Mouse (Mus musculus) stomach, embryonic 15.5 days (tissue): ENCODE measurements around the gene Idua. TPM values are rescaled to one million over a fixed set of nuclear protein-coding genes. Genes with fewer than 3 reads are reported as not detected.
"Not testable (repeated sequence)": the region's sequence is repeated elsewhere in the genome, so short reads cannot be mapped to it uniquely, and the experiment has no call there.

Source experiments
- ATAC-seq: fragments of 200-750 bp; cut with Nextera tagmentation; 2 replicates; pipeline ENCODE4 v1.8.0; 2017; ENCODE audit warnings: low read depth, moderate number of reproducible peaks, moderate TSS enrichment; ENCODE audit not compliant: insufficient read depth, low FRiP score
- H3K27ac ChIP-seq: fragments of 300-500 bp; sonication (generic); 2 replicates; pipeline ENCODE4 v1.5.1; 2015; ENCODE audit warnings: mild to moderate bottlenecking, inconsistent platforms
- H3K27me3 ChIP-seq: fragments of 300-500 bp; sonication (generic); replicated peaks from 2 replicates; pipeline ENCODE4 v1.6.1; 2015; ENCODE audit warnings: inconsistent platforms
- H3K36me3 ChIP-seq: fragments of 300-500 bp; sonication (generic); 2 replicates; pipeline ENCODE4 v1.6.1; 2015; ENCODE audit warnings: inconsistent platforms
- H3K4me1 ChIP-seq: fragments of 300-500 bp; sonication (generic); 2 replicates; pipeline ENCODE4 v1.6.1; 2015; ENCODE audit warnings: inconsistent platforms
- H3K4me2 ChIP-seq: fragments of 300-500 bp; sonication (generic); 2 replicates; pipeline ENCODE4 v1.6.1; 2015; ENCODE audit warnings: mild to moderate bottlenecking, inconsistent platforms
- H3K4me3 ChIP-seq: fragments of 300-500 bp; sonication (generic); replicated peaks from 2 replicates; pipeline ENCODE4 v1.5.1; 2015; ENCODE audit warnings: inconsistent platforms
- H3K9ac ChIP-seq: fragments of 300-500 bp; sonication (generic); 2 replicates; pipeline ENCODE4 v1.6.1; 2015; ENCODE audit warnings: inconsistent platforms
- H3K9me3 ChIP-seq: fragments of 300-500 bp; sonication (generic); 2 replicates; pipeline ENCODE4 v1.6.1; 2016; ENCODE audit warnings: inconsistent platforms
- WGBS: fragments of 180-500 bp; shearing (Covaris S2); methylation state at CpG from one replicate; pipeline ENCODE4 v1.1.7; 2015; 5-methylcytosine and 5-hydroxymethylcytosine counted together
- polyA plus RNA-seq: library from polyadenylated mRNA; unstranded; fragments of >200 nt; fragmentation: Nextera tagmentation; extraction: Ambion mirVana; gene quantifications from 2 replicates; pipeline ENCODE4 v1.2.1, GENCODE M21; 2015

Idua gene
- polyA plus RNA-seq, result 13.4 and 13.9 TPM in 2 replicates

DNA sequence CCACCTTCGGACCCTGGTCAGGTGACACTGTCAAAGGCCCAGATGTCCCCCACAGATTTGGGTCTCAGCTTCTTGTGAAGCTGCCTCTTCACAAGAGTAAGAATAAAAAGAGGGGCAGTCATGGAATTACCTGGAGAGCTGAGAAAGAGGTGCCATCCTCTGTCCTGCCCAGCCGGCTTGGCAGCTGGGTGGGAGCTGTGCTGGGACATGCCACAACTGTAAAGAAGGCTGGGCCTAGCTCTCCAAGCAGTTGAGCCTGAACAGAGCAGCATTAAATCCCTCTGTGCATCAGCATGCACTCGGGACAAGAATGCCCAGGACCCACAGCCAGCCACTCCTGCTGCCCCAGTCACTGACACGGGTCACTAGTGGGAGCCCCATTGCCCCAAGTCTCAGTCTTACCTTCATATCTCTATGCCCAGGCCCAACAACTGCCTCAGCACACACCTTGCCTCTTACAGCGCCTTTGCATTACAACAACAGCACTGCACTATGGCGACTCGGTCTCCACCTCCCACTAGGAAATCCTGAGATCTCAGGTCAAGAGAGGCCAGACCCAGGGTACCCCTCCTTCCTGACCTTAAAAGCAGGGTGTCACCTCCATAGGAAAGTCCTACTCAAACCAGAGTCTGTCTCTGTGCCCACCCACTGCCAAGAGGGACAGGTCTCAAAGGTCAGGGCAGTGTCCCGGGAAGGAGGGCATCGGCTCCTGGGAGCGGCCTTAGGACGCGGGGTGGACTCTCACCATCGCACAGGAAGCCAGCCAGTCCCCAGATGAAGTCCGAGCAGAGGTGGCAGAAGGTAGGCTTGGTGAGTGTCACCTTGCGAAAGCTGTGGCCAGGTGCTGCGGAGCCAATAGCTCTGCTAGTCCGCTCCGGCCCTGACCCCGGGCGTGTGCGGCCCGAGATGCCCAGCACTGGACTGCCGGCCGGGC, at the start of gene Idua:
Gene Idua, plus strand, starts transcription at position 634 of the 934 bp plus-strand sequence.
- H3K27ac ChIP-seq, result peak within 1 kb of the TSS; percentile 32; the same call in 1 of the 2 replicates
- ATAC-seq, result peak; percentile 47
- WGBS, result 10% methylated on average over 24 of the region's 24 CpGs

DNA sequence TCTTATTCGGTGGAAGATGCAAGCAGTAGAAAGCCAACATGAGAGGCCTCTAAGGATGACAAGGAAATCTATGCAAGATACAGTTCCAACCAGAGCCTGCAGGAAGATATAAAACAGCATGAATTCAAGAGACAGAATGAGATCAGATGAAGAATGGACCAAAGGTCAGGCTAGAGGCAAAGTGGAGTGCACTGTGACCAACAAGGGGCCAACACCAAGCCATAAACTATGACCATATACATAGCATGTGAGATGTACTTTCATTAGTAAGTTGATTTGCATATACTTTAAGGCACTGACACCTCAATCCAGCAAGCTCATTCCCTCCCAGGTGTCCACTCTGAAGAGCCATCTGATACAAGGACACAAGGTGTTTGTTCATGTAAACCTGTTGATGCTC, 49.7 kb upstream of the Idua start:
- Histone ChIP-seq H3K9ac (no peak overlapping the region), H3K4me1 (no peaks in the 10 kb centered on the region), H3K9me3 (no peaks in the 10 kb centered on the region), H3K27me3 (no peaks in the 10 kb centered on the region), H3K36me3 (peaks cover 63% of the 10 kb centered on the region), H3K4me2 (no peak overlapping the region), H3K4me3 (no peak overlapping the region), H3K27ac (no peak overlapping the region)
- WGBS, result 100% methylated on average over 1 of the region's 1 CpGs
- ATAC-seq, result no peak

More for the DNA sequence above, at the start of gene Idua:
- Histone ChIP-seq H3K27me3 (no peaks in the 10 kb centered on the region), H3K36me3 (peaks cover 11% of the 10 kb centered on the region), H3K9ac (peak within 1 kb of the TSS; percentile 91), H3K4me2 (peak within 1 kb of the TSS; percentile 91), H3K4me1 (peaks cover 12% of the 10 kb centered on the region), H3K9me3 (no peaks in the 10 kb centered on the region), H3K4me3 (peak within 1 kb of the TSS; percentile 85)

GRCm38 (mm10) chr5:108621870-108622269, 38.3 kb upstream of the Idua start:
- no peak overlapping the region for H3K9ac ChIP-seq
- H3K36me3 ChIP-seq, result peaks cover 22% of the 10 kb centered on the region
- no peak for ATAC-seq
- H3K9me3 ChIP-seq, result no peaks in the 10 kb centered on the region
- H3K4me3 ChIP-seq, result no peak overlapping the region
- no peak overlapping the region for H3K4me2 ChIP-seq
- no peak overlapping the region for H3K27ac ChIP-seq
- WGBS, result 78% methylated on average over 2 of the region's 2 CpGs
- 0 out of 2 replicates have a peak, but pooled peaks cover 2% of the 10 kb centered on the region for H3K4me1 ChIP-seq
- H3K27me3 ChIP-seq, result no peaks in the 10 kb centered on the region

DNA sequence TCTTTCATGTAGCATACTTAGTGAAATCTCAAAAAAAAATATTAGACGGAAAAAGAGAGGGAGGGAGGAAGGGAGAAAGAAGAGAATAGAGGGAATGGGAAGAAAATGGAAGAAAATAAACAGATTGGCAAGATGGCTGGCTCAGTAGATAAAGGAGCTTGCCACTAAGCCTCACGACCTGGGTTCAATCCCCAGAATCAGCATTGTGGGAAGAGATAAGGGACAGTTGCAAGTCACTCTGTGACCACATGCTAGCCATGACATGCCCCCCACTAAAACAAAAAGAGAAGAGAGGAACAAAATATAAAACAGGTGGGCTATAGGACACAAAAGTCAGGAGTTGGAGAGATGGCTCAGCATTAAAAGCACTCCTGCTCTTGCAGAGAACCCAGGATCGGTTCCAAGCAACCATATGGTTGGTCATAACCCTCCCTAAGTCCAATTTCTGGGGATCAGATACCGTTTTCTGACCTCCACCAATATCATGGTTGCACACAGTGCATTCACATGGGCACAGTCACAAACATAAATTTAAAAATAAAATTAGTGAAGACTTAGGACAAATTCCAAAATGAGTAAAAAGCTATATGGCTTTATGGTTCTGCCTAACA, 34.0 kb upstream of the Idua start:
- Histone ChIP-seq H3K4me2 (no peak overlapping the region), H3K4me3 (no peak overlapping the region), H3K9ac (no peak overlapping the region), H3K9me3 (no peaks in the 10 kb centered on the region), H3K27ac (no peak overlapping the region), H3K27me3 (no peaks in the 10 kb centered on the region), H3K4me1 (0 out of 2 replicates have a peak, but pooled peaks cover 3% of the 10 kb centered on the region), H3K36me3 (peaks cover 18% of the 10 kb centered on the region)
- ATAC-seq, result no peak
- 83% methylated on average over 4 of the region's 4 CpGs for WGBS

- no peaks in the 10 kb centered on the region for H3K36me3 ChIP-seq
- H3K27me3 ChIP-seq, result no peaks in the 10 kb centered on the region
- 1% methylated on average over 31 of the region's 32 CpGs for WGBS
- peak overlapping the region; percentile 78 for H3K4me2 ChIP-seq
- peak overlapping the region; percentile 87 for H3K27ac ChIP-seq
- peak overlapping the region; percentile 96 for H3K4me3 ChIP-seq
- H3K4me1 ChIP-seq, result 0 out of 2 replicates have a peak, but pooled peaks cover 3% of the 10 kb centered on the region
- H3K9me3 ChIP-seq, result no peaks in the 10 kb centered on the region
- H3K9ac ChIP-seq, result peak overlapping the region; percentile 97
- peak; percentile 82 for ATAC-seq
Measured at GRCm38 (mm10) chr5:108628891-108629633, 31.1 kb upstream of the Idua start.

DNA sequence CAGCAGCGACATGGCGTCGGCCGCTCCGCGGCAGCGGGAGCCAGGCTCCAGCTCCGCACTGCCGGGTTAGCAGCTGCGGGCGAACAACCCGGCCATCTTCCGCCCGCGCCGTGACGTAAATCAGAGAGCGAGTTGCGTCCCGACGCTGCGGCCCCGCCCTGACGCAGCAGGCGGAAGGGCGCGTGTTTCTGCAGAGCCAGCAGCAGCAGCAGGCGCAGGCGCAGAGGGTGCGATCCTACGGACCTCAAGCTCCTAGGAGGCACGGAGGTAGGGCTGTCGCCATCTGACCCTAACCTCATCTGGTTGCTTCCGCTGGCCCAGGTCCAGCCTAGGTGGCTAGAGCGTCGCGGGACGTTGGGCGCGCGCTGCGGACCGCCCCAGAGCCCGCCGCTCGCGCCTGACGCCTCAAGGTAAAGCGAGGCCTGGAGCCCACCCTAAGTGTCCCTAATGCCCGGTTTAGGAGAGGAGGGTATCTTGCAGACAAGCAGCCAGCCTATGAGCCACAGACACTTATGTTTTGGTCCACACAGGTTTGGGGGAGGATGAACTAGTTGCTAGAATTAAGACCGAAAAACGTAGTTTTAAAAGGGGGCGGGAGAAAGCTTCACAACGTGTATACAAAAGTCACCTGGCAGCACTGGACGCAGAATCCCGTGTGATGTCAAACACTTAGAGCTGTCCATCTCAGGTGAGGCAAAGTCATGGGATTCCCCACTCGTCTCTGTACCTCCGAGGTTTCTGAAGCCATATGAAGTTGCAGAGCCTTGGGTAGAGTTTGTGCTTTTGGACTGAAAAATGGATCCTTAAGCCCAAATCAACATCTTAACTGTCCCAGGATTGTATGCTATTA, 30.3 kb upstream of the Idua start, which contains the start of the genes Gak and Tmem175:
Gene Gak, minus strand, starts transcription at position 122 of the 850 bp plus-strand sequence.
Gene Tmem175, plus strand, starts transcription at position 137 of the 850 bp plus-strand sequence.
- no peaks in the 10 kb centered on the region for H3K9me3 ChIP-seq

GRCm38 (mm10) chr5:108633676-108634075, 26.5 kb upstream of the Idua start:
- Histone ChIP-seq H3K27me3 (no peaks in the 10 kb centered on the region), H3K27ac (no peak overlapping the region), H3K9me3 (no peaks in the 10 kb centered on the region), H3K9ac (no peak overlapping the region), H3K4me2 (no peak overlapping the region), H3K4me3 (no peak overlapping the region), H3K4me1 (no peaks in the 10 kb centered on the region), H3K36me3 (no peaks in the 10 kb centered on the region)
- no peak for ATAC-seq
- 89% methylated on average over 4 of the region's 4 CpGs for WGBS

More for the DNA sequence above, 30.3 kb upstream of the Idua start, which contains the start of the genes Gak and Tmem175:
- Histone ChIP-seq H3K4me1 (0 out of 2 replicates have a peak, but pooled peaks cover 3% of the 10 kb centered on the region), H3K27ac (peak within 1 kb of the TSS; percentile 87), H3K4me2 (peak within 1 kb of the TSS; percentile 78), H3K36me3 (no peaks in the 10 kb centered on the region), H3K9ac (peak within 1 kb of the TSS; percentile 97), H3K27me3 (no peaks in the 10 kb centered on the region), H3K4me3 (peak within 1 kb of the TSS; percentile 96)
- peak; percentile 96 for ATAC-seq
- under 1% methylated on average over 58 of the region's 58 CpGs for WGBS

- ATAC-seq, H3K27me3 ChIP-seq, H3K4me3 ChIP-seq, H3K36me3 ChIP-seq, H3K9me3 ChIP-seq, H3K27ac ChIP-seq, H3K4me1 ChIP-seq, H3K9ac ChIP-seq, H3K4me2 ChIP-seq: not testable (repeated sequence)
- WGBS, result 77% methylated on average over 3 of the region's 3 CpGs
Measured at GRCm38 (mm10) chr5:108634088-108634487, 26.0 kb upstream of the Idua start.

- Histone ChIP-seq H3K9me3 (no peaks in the 10 kb centered on the region), H3K4me3 (no peak overlapping the region), H3K4me2 (no peak overlapping the region), H3K27me3 (no peaks in the 10 kb centered on the region), H3K36me3 (peaks cover 7% of the 10 kb centered on the region; the same call in 1 of the 2 replicates), H3K4me1 (no peaks in the 10 kb centered on the region), H3K9ac (no peak overlapping the region), H3K27ac (no peak overlapping the region)
- no peak for ATAC-seq
- WGBS, result 66% methylated on average over 4 of the region's 4 CpGs
Measured at GRCm38 (mm10) chr5:108636172-108636571, 24.0 kb upstream of the Idua start.

- Histone ChIP-seq H3K27ac (no peak overlapping the region), H3K4me2 (no peak overlapping the region), H3K4me1 (no peaks in the 10 kb centered on the region), H3K4me3 (no peak overlapping the region), H3K36me3 (peaks cover 10% of the 10 kb centered on the region), H3K9me3 (no peaks in the 10 kb centered on the region), H3K9ac (no peak overlapping the region), H3K27me3 (no peaks in the 10 kb centered on the region)
- whole genome bisulfite sequencing, result 69% methylated on average over 2 of the region's 2 CpGs
- ATAC-seq, result no peak
Measured at GRCm38 (mm10) chr5:108643674-108644073, 16.5 kb upstream of the Idua start.
